7 mouse cellular contexts compared by ENCODE assay signal in the genomic region with DNA sequence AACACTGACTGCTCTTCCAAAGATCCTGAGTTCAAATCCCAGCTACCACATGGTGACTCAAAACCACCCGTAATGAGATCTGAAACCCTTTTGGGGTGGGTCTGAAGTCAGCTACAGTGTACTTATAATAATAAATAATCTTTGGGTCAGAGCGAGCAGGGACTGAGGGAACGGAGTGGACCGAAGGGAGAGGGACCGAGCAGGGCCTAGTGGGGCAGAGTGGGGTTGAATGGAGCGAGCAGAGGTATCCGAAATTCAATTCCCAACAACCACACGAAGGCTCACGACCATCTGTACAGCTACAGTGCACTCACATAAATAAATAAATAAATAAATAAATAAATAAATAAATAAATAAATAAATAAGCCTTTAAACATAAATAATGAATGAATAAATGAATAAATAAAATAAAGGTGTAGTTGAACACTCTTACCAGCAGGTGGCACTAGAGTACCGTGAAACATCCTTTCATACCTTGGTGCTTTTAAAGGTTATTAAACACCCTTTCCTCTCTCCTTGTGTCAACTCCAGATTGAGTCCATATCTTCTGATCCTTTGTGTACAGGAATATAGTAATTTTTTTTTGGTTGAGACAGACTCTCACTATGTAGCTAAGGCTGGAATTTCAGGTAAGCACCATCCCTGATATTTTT. TPM values are rescaled to one million over a fixed set of nuclear protein-coding genes. Genes with fewer than 3 reads are reported as not detected.
DNase-seq lines count a peak whose midpoint lies in the region; TF ChIP-seq lines count a peak whose summit lies in the region.

No protein-coding gene starts in this region.

- no peak overlapping the region for H3K4me3 ChIP-seq in left cerebral cortex, adult 2 months

- DNase-seq in left cerebral cortex, adult 2 months (ENCODE audit: extremely low spot score in 1 of 2, low spot score in 2 of 2) = no peak
- DNase-seq in left cerebral cortex, adult 9 months (ENCODE audit: low spot score in 2 of 2) = no peak
- peak; percentile 83 for DNase-seq in MN1 (ENCODE audit: low spot score)
- DNase-seq in c-Kit-positive CD71-positive TER-119-positive erythroid progenitor cells, embryonic 14.5 days (ENCODE audit: low spot score) = peak; percentile 76
- DNase-seq in hindlimb bud, embryonic 11.5 days (ENCODE audit: extremely low spot score, low read depth, low spot score) = peak; percentile 91
- DNase-seq in skeletal muscle tissue, adult 2 months (ENCODE audit: low read depth, low spot score) = peak; percentile 68
- DNase-seq in layer of hippocampus, adult 9-11 months = no peak

- intact Hi-C loops in left cerebral cortex, adult 2 months (cut with DNase I) = loop anchor here (1.0 to 5.0 kb wide), 2 partner anchors 75 to 558 kb away; no protein-coding TSS in a partner anchor

- TF ChIP-seq CTCF in left cerebral cortex, adult 2 months (IDR thresholded peaks at IDR 0.05) = peak; percentile 68

- no peak overlapping the region for H3K27ac ChIP-seq in left cerebral cortex, adult 2 months

RNA-seq across cellular contexts. Expression of a gene that starts 4.0 kb away (rescaled TPM):
- total RNA-seq in left cerebral cortex, adult 2 months (2021) = 1 to 10 TPM; 4.5 to 4.7 TPM

RNA-seq across cellular contexts. Expression of a gene that starts 15.5 kb away (rescaled TPM):
- 1 to 10 TPM; 6.0 to 6.8 TPM for total RNA-seq in left cerebral cortex, adult 2 months (2021)

RNA-seq across cellular contexts. Expression of a gene that starts 24.0 kb away (rescaled TPM):
- total RNA-seq in left cerebral cortex, adult 2 months (2021) = 1 to 10 TPM; 5.2 to 7.4 TPM

RNA-seq across cellular contexts. Expression of a gene that starts 28.0 kb away (rescaled TPM):
- total RNA-seq in left cerebral cortex, adult 2 months (2021) = 10 to 100 TPM; 11.6 to 13.8 TPM

RNA-seq across cellular contexts. Expression of a gene that starts 39.5 kb away (rescaled TPM):
- total RNA-seq in left cerebral cortex, adult 2 months (2021) = 10 to 100 TPM; 15.4 to 17.0 TPM

Comparison
In these comparisons a context has a peak if more than half of its experiments do, and no peak if none do; other contexts are left out.
1. DNase-seq: peak in MN1 (single experiment), c-Kit-positive CD71-positive TER-119-positive erythroid progenitor cells, embryonic 14.5 days (single experiment), hindlimb bud, embryonic 11.5 days (single experiment) and skeletal muscle tissue, adult 2 months (single experiment); none in left cerebral cortex, adult 2 months (0 of 2), left cerebral cortex, adult 9 months (0 of 2) and layer of hippocampus, adult 9-11 months (single experiment).